Comparison of ENCODE assay signal across 8 mouse cellular contexts in the genomic region with DNA sequence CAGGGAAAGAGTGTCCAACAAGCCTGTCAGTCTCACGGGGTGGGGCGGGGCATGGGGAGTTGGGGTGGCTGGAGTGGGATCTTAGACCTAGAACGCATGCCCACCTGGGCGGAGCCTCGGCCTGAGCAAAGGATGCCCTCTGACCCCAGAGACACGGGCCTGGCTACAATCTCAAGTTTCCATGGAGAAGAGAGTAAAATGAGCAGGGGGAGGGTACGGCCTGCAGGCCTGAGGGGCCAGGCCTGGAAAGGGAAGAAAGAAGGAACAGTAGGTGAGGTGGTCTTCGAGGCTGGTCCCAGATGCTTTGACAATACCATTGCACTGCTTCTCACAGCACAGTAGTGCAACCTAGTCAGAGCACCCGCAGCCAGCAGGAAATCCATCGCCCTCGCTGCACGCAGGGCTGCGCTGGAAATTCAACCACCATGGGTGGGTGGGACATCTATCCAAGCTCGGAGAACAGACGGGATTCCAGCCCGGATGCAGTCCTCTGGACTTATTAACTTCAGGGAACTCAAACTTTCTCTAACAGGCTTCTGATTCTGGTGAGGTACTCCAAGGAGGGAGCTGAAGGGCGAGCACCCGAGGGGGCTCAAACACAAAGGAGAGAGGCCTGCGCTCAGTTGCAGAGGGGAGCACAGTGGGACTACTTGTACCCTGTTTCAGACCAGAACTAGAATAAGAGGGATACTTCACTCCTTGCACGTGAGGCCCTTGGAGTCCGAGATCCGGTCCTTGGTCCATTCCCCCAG. TPM values are rescaled to one million over a fixed set of nuclear protein-coding genes. Genes with fewer than 3 reads are reported as not detected.
DNase-seq lines count a peak whose midpoint lies in the region; ATAC-seq and TF ChIP-seq lines count a peak whose summit lies in the region.

No protein-coding gene starts in this region.

- H3K9me3 ChIP-seq in heart, embryonic 13.5 days, result no peaks in the 10 kb centered on the region
- no peaks in the 10 kb centered on the region for H3K9me3 ChIP-seq in hindbrain, embryonic 13.5 days
- H3K9me3 ChIP-seq in midbrain, embryonic 13.5 days, result no peaks in the 10 kb centered on the region

- no peak for TF ChIP-seq CTCF in bone marrow macrophage, adult 2 months (IDR thresholded peaks at IDR 0.05; ENCODE audit: low read depth, low read length)
- no peak for TF ChIP-seq CTCF in left cerebral cortex, adult 2 months (IDR thresholded peaks at IDR 0.05)

- H3K9ac ChIP-seq in heart, embryonic 13.5 days, result peak overlapping the region; percentile 85
- peak overlapping the region; percentile 71 for H3K9ac ChIP-seq in hindbrain, embryonic 13.5 days
- H3K9ac ChIP-seq in midbrain, embryonic 13.5 days (replicated peaks), result peak overlapping the region; percentile 70

- peak overlapping the region; percentile 74 for H3K27ac ChIP-seq in heart, embryonic 13.5 days (replicated peaks)
- peak overlapping the region; percentile 7; the same call in 1 of the 2 replicates for H3K27ac ChIP-seq in bone marrow macrophage, adult 2 months (ENCODE audit: insufficient read depth, low read depth, low read length)
- H3K27ac ChIP-seq in hindbrain, embryonic 13.5 days, result peak overlapping the region; percentile 40; the same call in 1 of the 2 replicates
- H3K27ac ChIP-seq in midbrain, embryonic 13.5 days, result peak overlapping the region; percentile 26; the same call in 1 of the 2 replicates
- no peak overlapping the region for H3K27ac ChIP-seq in left cerebral cortex, adult 2 months

- no peak for TF ChIP-seq POLR2A in bone marrow macrophage, adult 2 months (IDR thresholded peaks at IDR 0.05; ENCODE audit: borderline replicate concordance, low read depth, low read length)

- peak overlapping the region; percentile 89 for H3K4me2 ChIP-seq in heart, embryonic 13.5 days
- peak overlapping the region; percentile 79 for H3K4me2 ChIP-seq in hindbrain, embryonic 13.5 days
- H3K4me2 ChIP-seq in midbrain, embryonic 13.5 days (replicated peaks), result peak overlapping the region; percentile 69

- no peak; the same call in 1 of the 2 replicates for ATAC-seq in heart, embryonic 13.5 days (ENCODE audit: extremely low read depth, insufficient number of reproducible peaks, low FRiP score, low TSS enrichment)
- ATAC-seq in hindbrain, embryonic 13.5 days (ENCODE audit: low FRiP score), result peak; percentile 45
- ATAC-seq in midbrain, embryonic 13.5 days, result peak; percentile 41

- DNase-seq in heart, postnatal 36 days, result no peak
- DNase-seq in cerebellum, adult 9-10 months, result no peak
- no peak for DNase-seq in adrenal gland, postnatal 14 days
- DNase-seq in left cerebral cortex, adult 2 months (ENCODE audit: extremely low spot score in 1 of 2, low spot score in 2 of 2), result no peak

- H3K27me3 ChIP-seq in heart, embryonic 13.5 days (replicated peaks), result no peaks in the 10 kb centered on the region
- H3K27me3 ChIP-seq in hindbrain, embryonic 13.5 days, result no peaks in the 10 kb centered on the region
- H3K27me3 ChIP-seq in midbrain, embryonic 13.5 days, result no peaks in the 10 kb centered on the region

- peaks cover 41% of the 10 kb centered on the region for H3K36me3 ChIP-seq in heart, embryonic 13.5 days
- no peaks in the 10 kb centered on the region for H3K36me3 ChIP-seq in hindbrain, embryonic 13.5 days
- peaks cover 13% of the 10 kb centered on the region for H3K36me3 ChIP-seq in midbrain, embryonic 13.5 days

- intact Hi-C loops in heart, postnatal 36 days (cut with DNase I), result no loop called here
- intact Hi-C loops in left cerebral cortex, adult 2 months (cut with DNase I), result no loop called here

- WGBS in heart, embryonic 13.5 days, result 7% methylated on average over 22 of the region's 22 CpGs
- under 1% methylated on average over 22 of the region's 22 CpGs for WGBS in hindbrain, embryonic 13.5 days
- WGBS in midbrain, embryonic 13.5 days, result under 1% methylated on average over 22 of the region's 22 CpGs

- H3K4me3 ChIP-seq in heart, embryonic 13.5 days, result peak overlapping the region; percentile 67
- H3K4me3 ChIP-seq in bone marrow macrophage, adult 2 months (ENCODE audit: insufficient read depth, low read length), result peak overlapping the region; percentile 68
- peak overlapping the region; percentile 51 for H3K4me3 ChIP-seq in hindbrain, embryonic 13.5 days
- H3K4me3 ChIP-seq in midbrain, embryonic 13.5 days (replicated peaks), result peak overlapping the region; percentile 56
- H3K4me3 ChIP-seq in left cerebral cortex, adult 2 months, result no peak overlapping the region; the same call in 1 of the 2 replicates

- peaks cover 24% of the 10 kb centered on the region for H3K4me1 ChIP-seq in heart, embryonic 13.5 days
- peaks cover 8% of the 10 kb centered on the region; the same call in 1 of the 2 replicates for H3K4me1 ChIP-seq in bone marrow macrophage, adult 2 months (ENCODE audit: control insufficient read depth, insufficient read depth, low read length)
- H3K4me1 ChIP-seq in hindbrain, embryonic 13.5 days (replicated peaks), result peaks cover 44% of the 10 kb centered on the region
- H3K4me1 ChIP-seq in midbrain, embryonic 13.5 days (replicated peaks), result peaks cover 37% of the 10 kb centered on the region

RNA-seq across cellular contexts. Expression of gene 2610318N02Rik, which starts 0.7 kb away (rescaled TPM):
- 29.2 and 30.6 TPM in 2 replicates for polyA plus RNA-seq in heart, embryonic 13.5 days (2015; fragmentation: Nextera tagmentation; extraction: Ambion mirVana)
- not detected for total RNA-seq in heart, postnatal 36 days (2021)
- polyA plus RNA-seq in bone marrow macrophage, adult 2 months (2012; ENCODE audit: insufficient read depth, insufficient read length, missing spikeins), result 3.7 and 4.4 TPM in 2 replicates
- polyA plus RNA-seq in hindbrain, embryonic 13.5 days (2015; fragmentation: Nextera tagmentation; extraction: Ambion mirVana), result 22.4 and 30.0 TPM in 2 replicates
- 34.1 and 35.5 TPM in 2 replicates for polyA plus RNA-seq in midbrain, embryonic 13.5 days (2015; fragmentation: Nextera tagmentation; extraction: Ambion mirVana)
- 2.4 and 3.5 TPM in 2 replicates for total RNA-seq in adrenal gland, postnatal 14 days (2021)
- 1 to 10 TPM; 1.1 to 2.5 TPM for total RNA-seq in left cerebral cortex, adult 2 months (2021)

RNA-seq across cellular contexts. Expression of gene Sdf2l1, which starts 7.9 kb away (rescaled TPM):
- 53.0 and 70.2 TPM in 2 replicates for polyA plus RNA-seq in heart, embryonic 13.5 days (2015; fragmentation: Nextera tagmentation; extraction: Ambion mirVana)
- 10 to 100 TPM; 11.5 to 17.7 TPM for total RNA-seq in heart, postnatal 36 days (2021)
- polyA plus RNA-seq in bone marrow macrophage, adult 2 months (2012; ENCODE audit: insufficient read depth, insufficient read length, missing spikeins), result 60.9 and 75.4 TPM in 2 replicates
- 37.8 and 43.4 TPM in 2 replicates for polyA plus RNA-seq in hindbrain, embryonic 13.5 days (2015; fragmentation: Nextera tagmentation; extraction: Ambion mirVana)
- polyA plus RNA-seq in midbrain, embryonic 13.5 days (2015; fragmentation: Nextera tagmentation; extraction: Ambion mirVana), result 37.0 and 42.9 TPM in 2 replicates
- 21.0 and 23.8 TPM in 2 replicates for total RNA-seq in adrenal gland, postnatal 14 days (2021)
- total RNA-seq in left cerebral cortex, adult 2 months (2021), result 10 to 100 TPM; 20.2 to 25.2 TPM

RNA-seq across cellular contexts. Expression of gene Ppil2, which starts 13.2 kb away (rescaled TPM):
- polyA plus RNA-seq in heart, embryonic 13.5 days (2015; fragmentation: Nextera tagmentation; extraction: Ambion mirVana), result 99.4 and 109 TPM in 2 replicates
- 10 to 100 TPM; 39.7 to 40.4 TPM for total RNA-seq in heart, postnatal 36 days (2021)
- 116 and 141 TPM in 2 replicates for polyA plus RNA-seq in bone marrow macrophage, adult 2 months (2012; ENCODE audit: insufficient read depth, insufficient read length, missing spikeins)
- polyA plus RNA-seq in hindbrain, embryonic 13.5 days (2015; fragmentation: Nextera tagmentation; extraction: Ambion mirVana), result 153 and 154 TPM in 2 replicates
- polyA plus RNA-seq in midbrain, embryonic 13.5 days (2015; fragmentation: Nextera tagmentation; extraction: Ambion mirVana), result 168 and 171 TPM in 2 replicates
- total RNA-seq in adrenal gland, postnatal 14 days (2021), result 84.2 and 97.6 TPM in 2 replicates
- total RNA-seq in left cerebral cortex, adult 2 months (2021), result 10 to 100 TPM; 85.3 to 89.8 TPM

RNA-seq across cellular contexts. Expression of gene Ydjc, which starts 20.1 kb away (rescaled TPM):
- polyA plus RNA-seq in heart, embryonic 13.5 days (2015; fragmentation: Nextera tagmentation; extraction: Ambion mirVana), result 3.9 and 5.1 TPM in 2 replicates
- total RNA-seq in heart, postnatal 36 days (2021), result 1 to 10 TPM; 1.6 to 1.7 TPM
- 2.0 and 3.5 TPM in 2 replicates for polyA plus RNA-seq in bone marrow macrophage, adult 2 months (2012; ENCODE audit: insufficient read depth, insufficient read length, missing spikeins)
- 32.9 and 34.0 TPM in 2 replicates for polyA plus RNA-seq in hindbrain, embryonic 13.5 days (2015; fragmentation: Nextera tagmentation; extraction: Ambion mirVana)
- 21.5 and 22.0 TPM in 2 replicates for polyA plus RNA-seq in midbrain, embryonic 13.5 days (2015; fragmentation: Nextera tagmentation; extraction: Ambion mirVana)
- 3.4 and 4.1 TPM in 2 replicates for total RNA-seq in adrenal gland, postnatal 14 days (2021)
- 10 to 100 TPM; 24.0 to 25.4 TPM for total RNA-seq in left cerebral cortex, adult 2 months (2021)

RNA-seq across cellular contexts. Expression of gene Ccdc116, which starts 22.7 kb away (rescaled TPM):
- 0.23 and 0.27 TPM in 2 replicates for polyA plus RNA-seq in heart, embryonic 13.5 days (2015; fragmentation: Nextera tagmentation; extraction: Ambion mirVana)
- total RNA-seq in heart, postnatal 36 days (2021), result not detected
- polyA plus RNA-seq in bone marrow macrophage, adult 2 months (2012; ENCODE audit: insufficient read depth, insufficient read length, missing spikeins), result 0.31 TPM in 1 of 2 replicates, not detected in the other
- polyA plus RNA-seq in hindbrain, embryonic 13.5 days (2015; fragmentation: Nextera tagmentation; extraction: Ambion mirVana), result 1.5 and 2.2 TPM in 2 replicates
- 1.1 and 1.4 TPM in 2 replicates for polyA plus RNA-seq in midbrain, embryonic 13.5 days (2015; fragmentation: Nextera tagmentation; extraction: Ambion mirVana)
- 0.45 TPM in 1 of 2 replicates, not detected in the other for total RNA-seq in adrenal gland, postnatal 14 days (2021)
- 1 to 10 TPM; 1.3 to 2.1 TPM for total RNA-seq in left cerebral cortex, adult 2 months (2021)
